Mouse (Mus musculus) embryonic facial prominence, embryonic 14.5 days (tissue): Measurements from ENCODE around the gene Cluh. TPM values are rescaled to one million over a fixed set of nuclear protein-coding genes. Genes with fewer than 3 reads are reported as not detected.

Experiments used
- ATAC-seq: fragments of 200-750 bp; cut with Nextera tagmentation; 2 replicates; pipeline ENCODE4 v1.8.0; 2017; ENCODE audit warnings: low read depth, moderate number of reproducible peaks, moderate TSS enrichment
- DNase-seq: peaks from one replicate; pipeline ENCODE4 v3.0.0-alpha.2; 2015; ENCODE audit warnings: low spot score
- H3K27ac ChIP-seq: fragments of 300-500 bp; sonication (generic); replicated peaks from 2 replicates; pipeline ENCODE4 v1.5.1; 2014; ENCODE audit warnings: low read depth, mild to moderate bottlenecking, low read length, moderate library complexity
- H3K27me3 ChIP-seq: fragments of 300-500 bp; sonication (generic); replicated peaks from 2 replicates; pipeline ENCODE4 v1.6.1; 2014; ENCODE audit warnings: low read length; ENCODE audit not compliant: control insufficient read depth, insufficient read depth
- H3K36me3 ChIP-seq: fragments of 300-500 bp; sonication (generic); 2 replicates; pipeline ENCODE4 v1.6.1; 2014; ENCODE audit warnings: low read length, mixed read lengths; ENCODE audit not compliant: control insufficient read depth, insufficient read depth
- H3K4me1 ChIP-seq: fragments of 300-500 bp; sonication (generic); 2 replicates; pipeline ENCODE4 v1.6.1; 2014; ENCODE audit warnings: antibody characterized with exemption, low read length; ENCODE audit not compliant: control insufficient read depth, insufficient read depth
- H3K4me2 ChIP-seq: fragments of 300-500 bp; sonication (generic); 2 replicates; pipeline ENCODE4 v1.6.1; 2014; ENCODE audit warnings: low read depth, mild to moderate bottlenecking, low read length, moderate library complexity, mixed read lengths
- H3K4me3 ChIP-seq: fragments of 300-500 bp; sonication (generic); 2 replicates; pipeline ENCODE4 v1.5.1; 2014; ENCODE audit warnings: low read depth, mild to moderate bottlenecking, low read length
- H3K9ac ChIP-seq: fragments of 300-500 bp; sonication (generic); 2 replicates; pipeline ENCODE4 v1.6.1; 2014; ENCODE audit warnings: low read depth, mild to moderate bottlenecking, low read length, moderate library complexity, mixed read lengths
- H3K9me3 ChIP-seq: fragments of 300-500 bp; sonication (generic); 2 replicates; pipeline ENCODE4 v1.6.1; 2016; ENCODE audit warnings: low read length; ENCODE audit not compliant: control insufficient read depth
- WGBS: fragments of 180-500 bp; shearing (Covaris S2); extraction: QIAGEN DNeasy Blood & Tissue Kit; methylation state at CpG from one replicate; pipeline ENCODE4 v1.1.7; 2014; 5-methylcytosine and 5-hydroxymethylcytosine counted together
- polyA plus RNA-seq: library from polyadenylated mRNA; unstranded; fragments of >200 nt; fragmentation: Nextera tagmentation; extraction: Ambion mirVana; gene quantifications from 2 replicates; pipeline ENCODE4 v1.2.1, GENCODE M21; 2014

Gene Cluh
- polyA plus RNA-seq, 1 experiment from 2014 or later = 24.4 TPM

GRCm38 (mm10) chr11:74653385-74653784, 4.1 kb downstream of the Cluh start:
- peak; percentile 21 for DNase-seq
- H3K36me3 ChIP-seq = peaks cover 21% of the 10 kb centered on the region
- peaks cover 20% of the 10 kb centered on the region for H3K4me1 ChIP-seq
- no peak overlapping the region for H3K27ac ChIP-seq
- no peak overlapping the region for H3K4me2 ChIP-seq
- H3K9me3 ChIP-seq = 0 out of 2 replicates have a peak, but pooled peaks cover 5% of the 10 kb centered on the region
- 42% methylated on average over 6 of the region's 6 CpGs for WGBS
- H3K9ac ChIP-seq = no peak overlapping the region
- H3K27me3 ChIP-seq = no peaks in the 10 kb centered on the region
- ATAC-seq = no peak
- no peak overlapping the region for H3K4me3 ChIP-seq

- 86% methylated on average over 3 of the region's 3 CpGs for WGBS
- peaks cover 47% of the 10 kb centered on the region for H3K36me3 ChIP-seq
Measured at GRCm38 (mm10) chr11:74655941-74656340, 6.6 kb downstream of the Cluh start.

GRCm38 (mm10) chr11:74660336-74660735, 11.0 kb downstream of the Cluh start:
- Histone ChIP-seq H3K27ac (no peak overlapping the region), H3K9me3 (0 out of 2 replicates have a peak, but pooled peaks cover 5% of the 10 kb centered on the region), H3K4me1 (no peaks in the 10 kb centered on the region), H3K4me3 (no peak overlapping the region), H3K9ac (no peak overlapping the region), H3K4me2 (no peak overlapping the region), H3K36me3 (peaks cover 90% of the 10 kb centered on the region), H3K27me3 (no peaks in the 10 kb centered on the region)
- no peak for ATAC-seq
- WGBS = 92% methylated on average over 13 of the region's 13 CpGs
- DNase-seq = no peak

More at GRCm38 (mm10) chr11:74655941-74656340, 6.6 kb downstream of the Cluh start:
- no peak overlapping the region for H3K27ac ChIP-seq
- ATAC-seq (no peak), DNase-seq (no peak)
- no peak overlapping the region for H3K9ac ChIP-seq
- 0 out of 2 replicates have a peak, but pooled peaks cover 5% of the 10 kb centered on the region for H3K9me3 ChIP-seq
- H3K4me2 ChIP-seq = no peak overlapping the region
- H3K4me3 ChIP-seq = no peak overlapping the region
- no peaks in the 10 kb centered on the region for H3K27me3 ChIP-seq
- peaks cover 12% of the 10 kb centered on the region; the same call in 1 of the 2 replicates for H3K4me1 ChIP-seq

- DNase-seq (no peak), ATAC-seq (no peak)
- Histone ChIP-seq H3K4me1 (no peaks in the 10 kb centered on the region), H3K4me2 (no peak overlapping the region), H3K27ac (no peak overlapping the region), H3K9ac (no peak overlapping the region), H3K27me3 (no peaks in the 10 kb centered on the region), H3K9me3 (0 out of 2 replicates have a peak, but pooled peaks cover 5% of the 10 kb centered on the region), H3K36me3 (peaks cover 98% of the 10 kb centered on the region), H3K4me3 (no peak overlapping the region)
- 96% methylated on average over 19 of the region's 19 CpGs for WGBS
Measured at GRCm38 (mm10) chr11:74661641-74662040, 12.3 kb downstream of the Cluh start.

GRCm38 (mm10) chr11:74662221-74662620, 12.9 kb downstream of the Cluh start:
- peaks cover 99% of the 10 kb centered on the region for H3K36me3 ChIP-seq
- H3K27ac ChIP-seq = no peak overlapping the region
- no peak overlapping the region for H3K4me3 ChIP-seq
- no peaks in the 10 kb centered on the region for H3K27me3 ChIP-seq
- H3K4me1 ChIP-seq = no peaks in the 10 kb centered on the region
- WGBS = 87% methylated on average over 6 of the region's 6 CpGs
- no peak overlapping the region for H3K9ac ChIP-seq
- no peak for DNase-seq
- H3K9me3 ChIP-seq = 0 out of 2 replicates have a peak, but pooled peaks cover 5% of the 10 kb centered on the region
- ATAC-seq = no peak
- no peak overlapping the region for H3K4me2 ChIP-seq

- DNase-seq = no peak
- no peak overlapping the region for H3K27ac ChIP-seq
- peak overlapping the region; percentile 11; the same call in 1 of the 2 replicates for H3K9ac ChIP-seq
- no peaks in the 10 kb centered on the region for H3K4me1 ChIP-seq
- H3K27me3 ChIP-seq = no peaks in the 10 kb centered on the region
- ATAC-seq = no peak
- 77% methylated on average over 3 of the region's 3 CpGs for WGBS
- peaks cover 99% of the 10 kb centered on the region for H3K36me3 ChIP-seq
- H3K9me3 ChIP-seq = no peaks in the 10 kb centered on the region
- H3K4me2 ChIP-seq = no peak overlapping the region
- H3K4me3 ChIP-seq = no peak overlapping the region
Measured at GRCm38 (mm10) chr11:74664279-74664678, 15.0 kb downstream of the Cluh start.

- no peak overlapping the region for H3K4me2 ChIP-seq
- no peaks in the 10 kb centered on the region for H3K9me3 ChIP-seq
- H3K9ac ChIP-seq = peak overlapping the region; percentile 11; the same call in 1 of the 2 replicates
- H3K4me3 ChIP-seq = no peak overlapping the region
- H3K4me1 ChIP-seq = no peaks in the 10 kb centered on the region
- no peak overlapping the region for H3K27ac ChIP-seq
- no peak for DNase-seq
- 93% methylated on average over 8 of the region's 8 CpGs for WGBS
- no peaks in the 10 kb centered on the region for H3K27me3 ChIP-seq
- ATAC-seq = no peak
- peaks cover 99% of the 10 kb centered on the region for H3K36me3 ChIP-seq
Measured at GRCm38 (mm10) chr11:74664906-74665305, 15.6 kb downstream of the Cluh start.

GRCm38 (mm10) chr11:74665631-74666283, 16.5 kb downstream of the Cluh start:
- no peak overlapping the region for H3K4me2 ChIP-seq
- no peak overlapping the region for H3K27ac ChIP-seq
- ATAC-seq (no peak), DNase-seq (no peak)
- no peak overlapping the region for H3K9ac ChIP-seq
- no peaks in the 10 kb centered on the region for H3K9me3 ChIP-seq
- no peak overlapping the region for H3K4me3 ChIP-seq
- no peaks in the 10 kb centered on the region for H3K27me3 ChIP-seq
- 97% methylated on average over 17 of the region's 17 CpGs for WGBS
- peaks cover 93% of the 10 kb centered on the region for H3K36me3 ChIP-seq
- no peaks in the 10 kb centered on the region for H3K4me1 ChIP-seq

- no peaks in the 10 kb centered on the region for H3K27me3 ChIP-seq
- DNase-seq (no peak), ATAC-seq (no peak)
- H3K36me3 ChIP-seq = peaks cover 90% of the 10 kb centered on the region
- H3K4me2 ChIP-seq = no peak overlapping the region
- no peak overlapping the region for H3K9ac ChIP-seq
- 96% methylated on average over 5 of the region's 5 CpGs for WGBS
- no peak overlapping the region for H3K27ac ChIP-seq
- no peaks in the 10 kb centered on the region for H3K9me3 ChIP-seq
- H3K4me3 ChIP-seq = no peak overlapping the region
- no peaks in the 10 kb centered on the region for H3K4me1 ChIP-seq
Measured at GRCm38 (mm10) chr11:74666284-74666652, 17.0 kb downstream of the Cluh start.
